Mouse (Mus musculus): ENCODE data around the gene Emc7.

DNA sequence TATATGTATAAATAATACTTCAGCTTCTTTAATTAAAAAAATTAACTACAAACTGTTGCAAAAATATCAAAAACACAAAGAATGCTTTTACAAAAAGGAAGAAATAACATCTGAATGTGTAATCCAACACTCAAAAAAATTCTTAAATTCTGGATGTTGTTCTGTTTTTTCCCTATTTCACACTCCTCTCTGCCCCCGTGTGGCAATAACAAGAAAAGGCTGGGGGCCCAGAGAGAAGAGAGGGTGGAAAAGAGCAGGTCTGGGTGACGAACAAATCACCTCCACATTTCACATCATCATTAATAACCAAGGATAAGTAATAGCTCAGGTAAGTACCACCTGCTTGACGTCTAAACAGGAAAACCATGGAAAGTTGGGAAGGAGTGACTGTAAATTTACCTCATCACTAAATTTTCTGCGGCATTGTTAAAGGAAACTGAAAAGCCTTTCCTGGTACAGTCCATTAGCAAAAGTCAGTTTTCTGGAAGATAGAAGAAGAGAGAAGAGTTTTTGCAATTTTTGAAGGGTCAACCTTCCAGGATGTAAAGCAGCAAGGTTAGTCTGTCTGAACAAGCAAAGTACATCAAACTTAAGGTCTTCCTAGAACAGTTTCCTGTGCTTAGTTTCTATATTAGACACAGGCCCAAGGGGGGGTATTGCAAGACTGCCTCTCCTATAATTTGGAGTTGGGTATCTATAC lies 5.0 kb upstream of the Emc7 start:
- TF ChIP-seq POLR2A (IDR thresholded peaks at IDR 0.05; ENCODE audit: low read depth, low read length) (no peak), CTCF (IDR thresholded peaks at IDR 0.05; ENCODE audit: extremely low read depth, insufficient read length, insufficient replicate concordance, low read depth, low read length) (peak; percentile 29; the same call in 1 of the 2 replicates)
